Mouse (Mus musculus) liver, postnatal 0 days (tissue): Measurements from ENCODE around the gene Edem2.

Experiments used
- CTCF ChIP-seq: sonication (generic); IDR thresholded peaks from 2 replicates; pipeline ENCODE4 v1.5.1; 2016; ENCODE audit warnings: antibody characterized with exemption, low read depth
- EP300 ChIP-seq: IDR thresholded peaks from 2 replicates; pipeline ENCODE4 v1.6.1; 2016; ENCODE audit warnings: antibody characterized with exemption, low read depth, mild to moderate bottlenecking

DNA sequence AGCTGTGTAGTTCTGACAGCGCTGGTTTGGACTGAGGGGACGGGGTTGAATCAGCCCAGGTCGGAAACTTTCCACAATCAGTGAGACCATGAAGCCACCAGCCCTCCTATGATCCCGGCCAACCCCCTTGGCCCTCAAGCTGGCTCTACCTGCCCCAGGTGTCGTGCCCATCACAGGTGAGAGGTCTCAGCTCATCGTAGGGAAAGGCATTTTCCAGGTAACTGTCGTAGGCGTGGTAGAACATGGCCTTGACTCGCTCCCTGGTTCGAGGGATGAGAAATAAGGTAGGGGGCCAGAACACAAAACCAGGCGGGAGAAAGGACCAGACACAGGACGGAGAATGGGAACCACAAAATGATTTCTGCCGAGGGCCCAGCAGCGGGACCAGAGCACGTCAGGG, 533 bp downstream of the Edem2 start:
- TF ChIP-seq CTCF (no peak), EP300 (no peak)
